Mouse (Mus musculus): ENCODE measurements at regions not wholly inside any gene's neighbourhood (a gene's known extent, or its start where the extent isn't known, plus 50 kb on each side); places are given as distances from the start of the nearest gene placed in this dataset.

DNA sequence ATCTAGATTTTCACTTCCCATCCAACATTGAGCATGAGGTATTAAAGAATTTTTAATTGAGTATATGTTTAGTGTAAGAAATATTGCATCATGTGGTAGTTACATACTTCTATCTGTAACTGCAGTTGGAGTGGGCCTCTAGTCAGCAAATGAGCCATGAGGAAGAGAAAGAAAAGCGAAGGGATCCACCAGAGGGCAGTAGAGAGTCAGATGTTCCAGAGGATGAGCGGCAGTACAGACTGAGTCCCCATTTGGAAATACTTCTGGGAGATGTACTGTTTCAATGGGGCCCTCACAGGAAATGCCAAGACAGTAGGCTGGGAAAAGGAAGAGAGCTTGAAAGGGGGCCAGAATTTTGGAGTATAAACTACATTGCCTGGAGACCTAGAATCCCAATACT lies 221.2 kb downstream of the Myh15 start:
- ATAC-seq (replicated peaks; ENCODE audit: low FRiP score, low TSS enrichment, poor library complexity, severe bottlenecking), result peak; percentile 87

DNA sequence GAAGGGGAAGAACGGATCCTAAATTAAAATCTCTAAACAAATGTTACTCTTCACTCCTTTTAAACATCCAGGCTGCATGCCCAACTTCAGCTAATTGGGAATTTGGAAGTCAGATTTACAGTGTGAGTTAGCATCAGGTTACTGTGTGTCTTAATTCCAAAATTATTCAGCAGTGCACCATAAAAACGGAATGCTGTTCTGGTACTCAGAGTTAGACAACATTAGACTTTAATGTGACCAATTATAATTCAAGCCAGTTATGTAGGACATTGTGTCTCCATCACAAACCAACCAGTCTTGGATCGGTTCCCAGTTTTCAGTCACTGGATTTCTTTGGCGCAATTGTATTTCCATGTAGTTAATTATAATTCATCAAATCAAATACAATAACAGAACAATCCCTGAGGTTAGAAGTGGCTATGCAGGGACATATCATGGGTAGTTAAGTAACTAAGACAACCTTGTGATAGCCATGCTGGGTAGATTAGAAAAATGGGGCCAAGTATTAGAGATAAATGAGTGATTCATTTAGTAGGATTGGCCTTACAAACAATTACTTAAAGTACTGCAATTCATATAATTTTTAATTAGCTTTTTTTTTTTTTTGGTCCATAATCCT lies 230.9 kb downstream of the Myh15 start:
- no peak for ATAC-seq (replicated peaks; ENCODE audit: low FRiP score, low TSS enrichment, poor library complexity, severe bottlenecking)

DNA sequence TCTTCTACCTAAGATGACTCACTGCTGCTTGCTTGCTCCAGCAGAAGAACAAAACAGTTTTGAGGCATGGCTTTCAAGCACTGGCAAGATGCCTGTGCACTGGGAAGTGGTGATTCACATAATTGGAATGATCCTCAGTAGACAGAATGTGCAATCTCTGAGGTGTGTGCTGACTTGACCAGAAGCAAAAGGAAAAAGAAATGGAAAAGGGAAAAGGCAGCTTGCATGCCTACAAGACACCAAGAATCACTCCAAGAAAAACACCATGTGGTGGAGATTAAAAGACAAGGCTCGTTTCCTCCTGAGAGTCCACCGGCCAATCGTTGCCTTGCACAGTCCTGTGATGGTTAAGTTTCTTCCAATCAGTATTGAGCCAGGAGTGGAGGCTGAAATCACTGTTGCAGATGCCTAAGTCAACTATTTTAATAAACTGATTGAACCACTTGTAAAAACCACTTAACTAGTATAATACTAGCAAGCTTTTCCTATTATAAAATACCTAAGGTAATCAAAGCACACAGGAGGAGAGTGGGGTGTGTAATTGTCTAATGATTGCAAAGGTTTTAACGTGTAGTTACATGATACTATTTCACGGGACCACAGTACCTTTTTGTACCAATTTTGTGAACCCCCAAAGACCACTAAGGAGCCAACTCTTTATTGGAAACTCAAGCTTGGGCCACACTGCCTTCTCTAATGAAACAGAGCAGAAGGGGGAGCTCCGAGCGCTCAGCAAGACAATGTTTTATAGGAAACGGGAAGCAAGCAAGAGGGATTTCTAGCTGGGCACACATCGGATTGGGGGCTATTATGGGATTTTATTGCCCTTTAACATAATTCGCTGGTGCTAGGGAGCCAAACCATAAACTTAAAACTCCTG lies 232.2 kb downstream of the Myh15 start:
- no peak for ATAC-seq (replicated peaks; ENCODE audit: low FRiP score, low TSS enrichment, poor library complexity, severe bottlenecking)

DNA sequence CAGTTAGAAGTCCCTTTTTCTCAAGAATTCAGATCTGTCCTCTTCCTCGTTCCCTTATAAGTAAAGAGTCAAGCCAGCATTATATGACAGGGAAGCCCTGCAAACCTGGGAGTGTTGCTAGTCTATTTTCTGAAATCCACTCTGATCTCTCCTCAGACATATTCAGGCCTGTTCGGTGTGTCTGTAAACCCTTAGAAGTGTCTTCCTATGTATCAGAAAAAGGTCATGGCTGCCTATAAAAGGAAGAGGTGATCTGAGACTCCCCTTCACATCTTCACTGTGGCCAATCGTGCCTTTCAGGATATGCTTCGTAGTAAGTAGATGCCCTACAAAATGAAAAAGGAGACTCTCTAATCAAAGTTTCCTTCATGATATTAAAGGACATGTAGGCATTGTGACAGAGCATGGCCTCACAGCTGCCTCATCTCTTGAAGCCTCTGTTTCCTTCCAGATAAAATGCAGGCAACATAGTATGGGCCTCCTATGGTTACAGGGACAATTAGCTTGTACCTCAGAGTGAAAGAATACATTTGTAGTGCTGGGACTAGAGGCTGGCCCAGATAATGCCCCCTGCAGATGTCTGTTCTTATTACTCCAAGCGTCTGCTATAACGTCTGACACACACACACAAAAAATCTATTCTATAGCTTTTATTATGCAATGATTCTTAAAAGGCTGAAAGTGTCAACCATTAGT lies 246.5 kb downstream of the Myh15 start:
- ATAC-seq (replicated peaks; ENCODE audit: low FRiP score, low TSS enrichment, poor library complexity, severe bottlenecking), result no peak

DNA sequence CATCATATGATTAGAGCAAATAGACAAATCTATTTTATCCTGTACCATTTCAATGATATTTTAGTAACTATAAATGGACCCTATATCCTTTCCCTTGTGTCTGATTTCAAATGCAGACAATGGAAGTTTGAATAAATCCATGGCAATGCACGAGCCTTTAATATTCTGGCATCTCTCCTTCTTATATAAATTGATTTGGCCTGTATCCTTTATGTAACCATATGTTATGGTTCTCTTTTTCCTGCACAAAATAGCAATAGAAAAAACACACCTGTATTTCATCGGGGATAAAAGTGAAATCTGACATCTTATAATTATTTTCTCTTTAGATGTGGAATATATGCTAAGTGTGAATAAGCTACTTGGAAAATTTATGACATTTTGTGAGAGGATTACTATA lies 247.1 kb downstream of the Myh15 start:
- no peak for ATAC-seq (replicated peaks; ENCODE audit: low FRiP score, low TSS enrichment, poor library complexity, severe bottlenecking)

DNA sequence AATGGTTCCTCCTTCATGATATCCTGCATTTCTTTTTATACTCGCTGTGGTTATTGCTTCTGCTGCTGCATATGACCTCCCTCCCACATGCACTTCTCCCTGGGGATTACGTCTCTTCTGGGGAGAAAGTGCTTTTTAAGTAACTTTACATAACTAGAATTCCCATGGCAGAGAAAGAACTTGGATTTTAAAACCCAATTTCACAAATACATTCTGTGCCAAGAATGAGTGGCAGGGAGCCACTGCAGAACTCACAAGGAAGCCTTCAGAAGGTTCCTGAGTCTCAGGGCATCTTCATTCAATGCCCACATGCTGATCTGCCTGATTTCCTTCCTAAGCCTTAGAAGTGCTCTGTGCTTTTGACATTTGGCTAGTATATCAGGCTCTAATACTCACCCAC lies 259.8 kb downstream of the Myh15 start:
- no peak for ATAC-seq (replicated peaks; ENCODE audit: low FRiP score, low TSS enrichment, poor library complexity, severe bottlenecking)

DNA sequence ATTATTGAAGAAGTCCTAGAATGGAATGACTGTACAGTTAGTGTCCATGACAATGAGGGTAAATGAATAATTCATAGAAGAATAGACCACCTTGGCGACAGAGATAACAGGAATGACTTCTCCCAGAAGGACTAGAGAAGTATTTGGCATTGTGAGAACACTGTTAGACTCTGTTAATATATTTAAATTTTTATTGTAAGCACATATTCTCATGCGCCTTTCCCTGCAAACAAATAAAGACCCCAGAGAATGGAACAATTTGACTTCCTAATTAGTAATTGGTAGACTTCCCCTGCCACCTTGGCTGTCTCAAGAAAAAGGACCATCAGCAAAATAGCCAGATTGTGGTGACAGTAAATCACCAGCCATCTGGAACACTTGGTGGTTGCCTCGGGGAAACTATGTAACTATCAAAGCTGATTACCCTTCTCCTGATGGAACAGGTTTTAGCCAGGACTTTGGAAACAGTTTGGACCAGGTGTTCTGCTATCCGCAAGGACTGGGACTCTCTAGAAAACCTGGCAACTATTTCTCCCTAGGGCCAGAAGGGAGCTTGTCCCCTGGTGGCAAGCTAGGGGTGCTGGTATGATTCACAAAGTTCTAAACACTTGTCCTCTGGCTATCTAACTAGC lies 261.9 kb downstream of the Myh15 start:
- no peak for ATAC-seq (replicated peaks; ENCODE audit: low FRiP score, low TSS enrichment, poor library complexity, severe bottlenecking)

DNA sequence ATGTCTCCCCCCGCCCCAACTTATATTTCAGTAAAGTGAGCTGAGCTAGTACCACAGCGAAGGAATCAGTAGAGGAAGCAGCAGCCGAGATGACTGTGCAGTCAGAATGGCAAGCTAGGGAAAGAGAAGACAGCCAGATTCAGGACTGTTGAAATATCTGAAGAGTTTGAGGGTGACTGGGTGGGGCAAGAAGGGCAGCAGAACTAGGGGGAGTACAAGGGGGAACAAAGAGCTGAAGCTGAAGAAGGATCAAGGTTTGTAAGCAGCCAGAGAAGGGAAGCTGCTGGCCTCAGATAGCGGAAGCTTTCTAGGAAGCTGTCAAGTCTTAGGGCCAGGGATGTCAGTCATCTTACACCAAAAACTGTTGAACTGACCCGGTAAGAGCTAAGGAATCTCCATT lies 262.5 kb downstream of the Myh15 start:
- ATAC-seq (replicated peaks; ENCODE audit: low FRiP score, low TSS enrichment, poor library complexity, severe bottlenecking), result no peak

DNA sequence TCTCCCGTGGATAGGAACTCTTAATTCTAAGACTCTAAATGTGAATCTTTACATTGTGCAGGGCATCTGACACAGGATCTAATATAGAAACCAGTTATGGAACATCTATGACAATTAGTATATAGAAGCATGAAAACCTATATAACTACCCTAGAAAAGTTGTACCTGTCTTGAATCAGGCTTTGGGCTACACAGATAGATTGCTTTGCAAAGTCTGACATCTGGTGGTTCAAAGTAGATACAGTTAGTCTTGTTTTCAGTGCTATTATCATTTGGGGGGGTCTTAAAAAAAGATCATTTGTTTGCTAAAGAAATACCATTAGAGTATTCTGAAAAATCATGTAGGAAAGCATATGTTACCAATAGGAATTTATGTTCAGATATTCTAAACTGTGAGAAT lies 264.7 kb downstream of the Myh15 start:
- no peak for ATAC-seq (replicated peaks; ENCODE audit: low FRiP score, low TSS enrichment, poor library complexity, severe bottlenecking)

DNA sequence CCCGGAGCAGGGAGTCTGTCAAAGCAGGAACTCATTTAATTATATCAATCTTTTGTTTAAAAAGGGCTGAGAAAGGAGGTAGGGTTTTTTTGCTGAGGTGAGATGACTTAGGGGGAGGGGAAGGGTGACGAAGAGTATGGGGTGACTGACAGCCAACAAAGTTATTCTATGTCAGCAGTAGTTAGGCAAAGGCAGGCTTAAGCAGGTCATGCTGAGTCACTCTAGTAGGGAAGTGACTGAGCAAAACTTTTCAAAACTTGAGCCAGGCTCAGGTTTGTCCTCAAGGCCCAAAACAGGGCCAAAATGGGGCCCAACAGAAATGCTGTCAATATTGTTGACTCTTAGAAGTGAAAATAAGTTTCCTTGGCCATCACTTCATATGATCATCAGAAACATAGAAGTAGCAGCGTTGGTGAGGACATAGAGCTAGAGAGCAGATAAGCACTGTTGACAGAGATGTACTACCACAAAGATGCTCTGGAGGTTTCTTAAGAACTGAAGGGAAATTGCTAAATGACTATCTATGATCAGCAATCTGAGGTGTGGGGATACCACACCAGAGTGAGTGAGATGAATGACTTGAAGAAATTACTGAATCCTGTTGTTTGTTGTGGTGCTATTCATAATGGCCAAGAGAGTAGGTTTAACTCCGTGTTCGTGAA lies 273.6 kb downstream of the Myh15 start:
- ATAC-seq (replicated peaks; ENCODE audit: low FRiP score, low TSS enrichment, poor library complexity, severe bottlenecking), result no peak

DNA sequence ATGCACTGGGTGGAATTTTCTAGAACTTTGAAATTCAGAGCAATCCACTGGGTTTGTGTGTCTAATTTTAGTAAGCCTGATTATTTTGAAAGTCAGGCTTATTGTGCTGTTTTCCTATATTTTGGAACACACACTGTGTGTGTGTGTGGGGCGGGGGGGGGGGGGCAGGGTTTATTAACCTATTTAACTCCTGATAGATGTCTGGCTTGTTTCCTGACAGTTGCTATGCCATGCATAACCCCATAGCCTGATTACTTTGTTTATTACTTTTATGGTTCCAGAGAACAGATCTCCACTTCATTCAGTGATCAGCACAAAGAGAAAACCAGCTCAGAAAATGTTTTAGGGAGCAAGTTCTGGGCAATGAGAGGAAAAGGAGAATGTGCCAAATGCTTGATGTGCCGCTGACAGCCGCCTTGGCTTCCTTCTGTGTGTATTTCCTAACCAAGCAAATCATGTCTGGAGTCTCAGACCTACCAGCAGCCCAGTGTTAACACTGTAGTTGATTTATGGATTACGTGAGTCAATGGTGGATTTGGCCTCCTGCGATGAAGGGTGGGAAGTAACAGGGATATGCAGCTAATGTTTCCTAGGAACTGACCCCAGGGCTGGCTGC lies 274.9 kb downstream of the Myh15 start:
- ATAC-seq (replicated peaks; ENCODE audit: low FRiP score, low TSS enrichment, poor library complexity, severe bottlenecking), result no peak

DNA sequence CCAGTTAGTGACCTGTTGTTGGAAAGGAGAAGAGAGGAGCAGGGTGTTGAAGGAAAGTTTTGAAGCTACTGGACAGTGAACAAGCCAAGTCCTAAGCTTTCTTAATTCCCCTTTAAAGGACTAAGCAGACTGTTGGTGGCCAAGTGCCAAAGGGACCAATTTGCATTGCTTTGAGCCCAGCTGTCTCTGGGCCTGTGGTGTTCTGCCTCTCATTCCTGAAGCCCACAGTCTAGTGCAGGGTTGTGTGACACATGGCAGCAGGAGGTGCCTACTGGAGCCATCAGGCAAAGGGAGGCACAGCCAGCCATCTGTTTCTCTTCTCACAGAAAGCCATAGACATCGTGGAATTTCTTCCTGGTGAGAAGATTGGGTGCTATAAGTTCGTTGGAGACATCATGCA lies 278.6 kb downstream of the Myh15 start:
- ATAC-seq (replicated peaks; ENCODE audit: low FRiP score, low TSS enrichment, poor library complexity, severe bottlenecking), result no peak

DNA sequence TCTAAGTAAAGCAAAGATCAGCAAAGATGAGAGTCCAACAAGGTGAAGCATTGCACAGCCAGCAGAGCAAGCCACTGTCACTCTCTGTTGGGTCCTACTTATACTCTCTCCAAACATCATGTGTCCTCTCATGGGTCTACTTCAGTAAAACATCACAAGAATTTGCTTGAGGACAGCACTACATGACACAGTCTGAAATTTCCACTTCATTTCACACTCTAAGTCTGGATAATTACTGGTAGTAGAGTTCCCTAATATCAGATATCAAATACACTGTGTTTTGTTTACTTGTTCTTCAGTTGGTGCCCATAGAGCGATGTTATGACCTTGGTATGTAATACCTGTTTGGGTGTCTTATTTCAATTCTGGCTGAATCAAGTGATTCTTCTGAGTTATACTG lies 280.7 kb downstream of the Myh15 start:
- ATAC-seq (replicated peaks; ENCODE audit: low FRiP score, low TSS enrichment, poor library complexity, severe bottlenecking), result no peak

DNA sequence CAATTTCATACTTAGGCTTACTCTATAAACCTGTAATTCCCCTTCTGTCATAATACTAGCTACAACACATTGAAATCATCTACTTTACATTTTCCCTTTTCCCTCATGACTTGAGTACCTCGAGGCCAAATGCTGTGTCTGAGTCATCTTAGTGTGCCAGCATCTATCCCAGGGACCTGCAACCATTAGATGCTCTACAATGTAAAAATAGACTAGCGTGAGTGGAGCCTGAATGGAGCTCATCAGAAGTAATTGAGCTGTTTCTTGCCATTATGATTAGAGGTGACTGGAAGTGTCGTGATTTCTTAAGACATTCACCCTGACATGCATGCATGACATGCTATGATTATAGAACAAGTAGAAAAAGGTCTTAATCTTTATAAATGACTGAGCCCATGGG lies 301.1 kb downstream of the Myh15 start:
- no peak for ATAC-seq (replicated peaks; ENCODE audit: low FRiP score, low TSS enrichment, poor library complexity, severe bottlenecking)

DNA sequence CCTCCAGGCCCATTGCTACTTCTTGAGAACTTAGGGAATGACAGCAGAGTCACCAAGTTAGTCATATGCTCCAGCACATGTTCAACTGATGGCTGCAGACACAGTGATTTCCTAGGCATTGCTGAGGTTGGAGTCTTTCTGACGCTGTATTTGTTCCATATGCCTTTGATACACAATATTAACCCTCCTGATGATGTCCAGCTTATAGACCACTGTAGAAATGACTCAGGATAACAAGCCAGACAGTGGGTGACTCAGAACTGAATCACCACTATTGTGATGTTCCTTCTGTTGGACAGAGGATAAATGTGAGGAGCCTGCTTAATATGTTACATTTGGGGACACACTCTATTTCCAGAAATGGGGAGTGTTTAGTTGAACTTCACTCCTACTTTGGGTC lies 304.4 kb downstream of the Myh15 start:
- ATAC-seq (replicated peaks; ENCODE audit: low FRiP score, low TSS enrichment, poor library complexity, severe bottlenecking), result no peak

DNA sequence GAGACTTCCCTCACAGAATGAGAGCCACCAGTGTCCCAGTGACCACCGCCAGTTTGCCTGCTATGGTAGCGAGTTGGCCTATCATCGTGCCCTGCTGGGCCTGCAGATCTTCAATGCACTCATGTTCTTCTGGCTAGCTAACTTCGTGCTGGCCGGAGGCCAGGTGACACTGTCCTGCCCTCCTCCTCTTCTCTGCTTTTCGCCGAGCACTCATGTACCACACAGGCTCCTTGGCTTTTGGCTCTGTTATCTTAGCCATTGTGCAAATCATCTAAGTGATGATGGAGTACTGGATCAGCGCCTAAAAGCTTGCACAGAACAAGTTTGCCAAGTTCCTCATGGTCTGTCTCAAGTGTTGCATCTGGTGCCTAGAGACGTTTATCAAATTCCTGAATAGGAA lies 312.2 kb downstream of the Myh15 start:
- no peak for ATAC-seq (replicated peaks; ENCODE audit: low FRiP score, low TSS enrichment, poor library complexity, severe bottlenecking)

DNA sequence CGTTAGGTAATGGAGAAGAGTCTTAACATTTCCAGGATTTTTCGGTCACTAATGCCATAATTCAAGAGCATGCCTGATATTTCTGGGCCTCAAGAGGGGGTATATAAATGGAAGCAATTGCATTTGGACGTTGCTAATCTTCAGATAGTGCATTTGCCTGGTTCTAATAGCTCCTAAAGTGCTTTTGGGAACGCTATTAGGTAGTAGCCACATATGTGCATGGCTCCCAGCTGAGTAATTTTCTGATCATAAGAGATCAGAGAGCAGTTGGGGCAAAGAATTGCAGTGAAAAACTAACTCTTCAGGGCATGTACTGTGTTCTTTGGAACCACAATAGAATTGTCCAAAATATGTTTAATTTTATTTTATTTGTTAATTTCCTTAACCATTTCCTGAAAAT lies 317.8 kb downstream of the Myh15 start:
- no peak for ATAC-seq (replicated peaks; ENCODE audit: low FRiP score, low TSS enrichment, poor library complexity, severe bottlenecking)

DNA sequence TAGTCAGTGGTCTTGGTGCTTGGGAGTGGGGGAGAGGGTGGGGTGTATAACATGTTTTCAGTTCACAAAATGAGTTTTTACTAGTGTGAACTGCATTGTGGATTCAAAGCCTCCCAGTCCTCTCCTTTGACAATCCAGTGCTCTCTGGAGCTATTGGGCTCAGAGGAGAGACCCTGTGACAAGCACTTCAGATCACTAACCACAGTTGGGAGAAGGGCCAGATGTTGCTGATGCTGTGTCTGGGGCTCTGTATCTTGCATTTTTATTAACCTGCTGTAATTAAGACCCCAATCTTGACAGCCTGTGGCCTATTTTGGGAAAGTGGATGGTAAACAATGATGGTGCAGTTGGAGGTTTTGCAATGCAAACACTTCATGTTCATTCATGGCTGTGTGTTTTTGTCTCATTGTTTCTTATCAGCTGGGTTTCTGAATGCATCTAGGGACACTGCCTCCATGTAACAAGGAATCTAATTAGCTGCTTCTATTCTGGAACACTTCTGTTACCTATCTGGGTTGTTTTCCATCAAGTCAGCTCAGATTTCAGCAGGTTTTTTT lies 320.0 kb upstream of the Ift57 start:
- ATAC-seq (replicated peaks; ENCODE audit: low FRiP score, low TSS enrichment, poor library complexity, severe bottlenecking), result no peak

DNA sequence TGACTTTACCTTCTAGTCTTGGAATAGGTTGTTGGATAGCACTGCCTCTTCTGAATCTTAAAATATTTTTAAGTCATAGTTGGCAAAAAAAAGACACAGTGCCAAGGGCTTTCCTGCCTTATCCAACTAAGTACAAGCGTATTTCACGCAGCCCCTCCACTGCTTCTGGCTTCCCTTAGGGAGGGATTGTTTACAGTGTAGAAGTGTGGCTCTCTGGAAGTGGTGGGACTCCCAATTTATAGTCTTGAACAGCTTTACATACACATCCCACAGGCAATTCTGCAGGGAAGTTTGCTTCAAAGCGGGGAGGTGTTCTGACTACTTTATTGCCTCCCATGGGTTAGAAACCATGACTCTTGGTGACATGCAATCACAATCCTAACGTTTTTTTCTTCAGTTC lies 310.9 kb upstream of the Ift57 start:
- no peak for ATAC-seq (replicated peaks; ENCODE audit: low FRiP score, low TSS enrichment, poor library complexity, severe bottlenecking)
